Mouse (Mus musculus): ENCODE data around the gene Zrsr1. TPM values are rescaled to one million over a fixed set of nuclear protein-coding genes. Genes with fewer than 3 reads are reported as not detected.

Zrsr1 gene
- polyA plus RNA-seq, 1 experiment from 2014 or later, result 2.4 TPM

DNA sequence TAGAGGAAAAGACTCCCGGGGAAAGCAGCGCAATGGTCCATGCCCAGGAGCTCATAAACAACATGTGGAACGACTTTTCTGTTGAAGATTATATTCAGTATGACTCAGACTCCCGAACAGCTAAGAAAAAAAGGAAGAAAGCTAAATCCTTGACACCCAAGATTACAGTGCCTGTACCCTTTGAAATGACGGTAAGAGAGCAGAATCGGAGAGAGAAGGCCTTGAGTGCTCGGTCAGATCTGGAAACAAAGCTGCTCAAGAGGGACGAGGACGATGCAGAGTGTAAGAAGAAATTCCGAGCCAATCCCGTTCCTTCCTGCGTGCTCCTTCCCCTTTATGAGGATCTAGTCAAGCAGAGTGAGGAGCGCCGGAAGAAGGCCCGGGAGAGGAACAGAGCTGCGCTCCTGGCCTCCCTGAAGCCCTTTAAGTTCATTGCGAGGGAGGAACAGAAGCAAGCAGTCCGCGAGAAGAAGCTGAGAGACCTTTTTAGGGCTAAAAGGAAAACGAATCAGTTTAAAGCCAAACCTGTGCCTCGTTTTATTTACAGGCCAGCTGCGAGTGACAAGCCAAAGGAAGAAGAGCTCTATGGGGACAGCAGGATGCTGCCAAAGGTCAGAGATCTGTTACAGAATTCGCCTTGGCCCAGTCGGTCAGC lies 48.4 kb downstream of the Zrsr1 start:
- H3K36me3 ChIP-seq, result no peaks in the 10 kb centered on the region
- no peak overlapping the region for H3K4me3 ChIP-seq (replicated peaks)
- no peak for ATAC-seq
- no peaks in the 10 kb centered on the region for H3K9me3 ChIP-seq
- 74% methylated on average over 24 of the region's 24 CpGs for WGBS
- no peak overlapping the region for H3K9ac ChIP-seq
- no peaks in the 10 kb centered on the region for H3K4me1 ChIP-seq (replicated peaks)
- H3K27ac ChIP-seq, result no peak overlapping the region
- H3K27me3 ChIP-seq (replicated peaks), result no peaks in the 10 kb centered on the region
- H3K4me2 ChIP-seq (replicated peaks), result no peak overlapping the region

DNA sequence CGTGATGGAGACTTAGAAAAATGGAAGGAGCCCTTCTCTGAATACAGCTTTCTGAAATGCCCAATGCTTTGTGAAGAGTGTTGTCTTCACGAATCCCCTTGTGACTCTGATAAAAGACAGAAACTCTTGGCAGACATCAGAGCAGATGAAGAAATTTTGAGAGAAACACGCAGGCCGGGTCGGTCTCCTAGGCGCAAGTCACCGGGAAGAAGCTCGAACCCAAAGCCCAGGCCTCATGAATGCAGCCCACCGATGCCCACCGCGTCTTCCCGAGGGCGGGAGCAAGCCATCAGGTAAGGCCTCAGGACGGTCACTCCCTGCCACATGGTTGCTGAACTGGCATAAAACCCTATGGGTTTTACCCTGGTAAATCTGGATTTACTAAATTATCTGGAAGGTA lies 49.0 kb downstream of the Zrsr1 start:
- Histone ChIP-seq H3K27ac (no peak overlapping the region), H3K9me3 (no peaks in the 10 kb centered on the region), H3K9ac (no peak overlapping the region), H3K27me3 (replicated peaks) (no peaks in the 10 kb centered on the region), H3K36me3 (no peaks in the 10 kb centered on the region), H3K4me3 (replicated peaks) (no peak overlapping the region), H3K4me2 (replicated peaks) (no peak overlapping the region), H3K4me1 (replicated peaks) (no peaks in the 10 kb centered on the region)
- 93% methylated on average over 14 of the region's 14 CpGs for WGBS
- no peak for ATAC-seq

DNA sequence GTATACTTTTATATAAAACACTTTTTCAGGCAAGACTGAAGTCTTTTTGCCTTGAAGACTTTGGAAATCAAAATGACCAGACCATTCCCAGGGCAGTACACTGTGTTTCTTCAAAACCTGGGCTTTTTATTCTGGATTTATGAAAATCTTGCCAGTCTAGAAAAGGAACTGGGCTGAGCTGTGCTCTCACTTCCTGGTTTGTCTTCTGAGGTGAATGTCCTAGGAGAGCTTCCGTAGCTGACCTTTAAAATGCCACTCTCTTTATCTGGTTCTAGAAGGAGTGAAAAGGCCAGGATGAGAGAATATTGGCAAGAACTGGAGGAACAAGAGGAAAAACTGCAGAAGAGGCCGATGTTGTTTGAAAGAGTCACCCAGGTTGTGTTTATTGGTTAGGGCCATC lies 51.4 kb downstream of the Zrsr1 start:
- Histone ChIP-seq H3K9ac (no peak overlapping the region), H3K9me3 (no peaks in the 10 kb centered on the region), H3K27me3 (replicated peaks) (no peaks in the 10 kb centered on the region), H3K27ac (no peak overlapping the region), H3K36me3 (no peaks in the 10 kb centered on the region), H3K4me1 (replicated peaks) (no peaks in the 10 kb centered on the region), H3K4me2 (replicated peaks) (no peak overlapping the region), H3K4me3 (replicated peaks) (no peak overlapping the region)
- no peak for ATAC-seq
- 90% methylated on average over 2 of the region's 2 CpGs for WGBS

DNA sequence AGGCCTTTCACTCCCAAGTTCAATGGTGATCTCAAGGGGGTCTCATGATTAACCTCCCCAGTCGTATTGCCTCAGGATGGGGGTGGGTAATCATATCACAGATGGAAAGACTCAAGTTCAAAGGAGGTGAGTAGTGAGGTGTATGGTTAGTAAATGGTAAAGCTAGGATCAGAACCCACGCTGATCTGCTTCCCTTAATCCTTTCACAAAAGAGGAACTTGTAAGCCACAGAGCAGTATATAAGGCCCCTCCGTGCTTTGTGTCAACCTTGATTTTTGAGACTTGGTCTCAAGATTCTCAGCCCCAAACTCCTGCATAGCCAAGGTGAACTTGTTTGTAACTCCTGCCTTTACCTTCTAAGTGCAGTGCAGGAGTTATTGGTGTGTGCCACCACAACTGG lies 52.4 kb downstream of the Zrsr1 start:
- no peak overlapping the region for H3K27ac ChIP-seq
- no peak overlapping the region for H3K9ac ChIP-seq
- no peaks in the 10 kb centered on the region for H3K27me3 ChIP-seq (replicated peaks)
- WGBS, result 77% methylated on average over 3 of the region's 3 CpGs
- no peak overlapping the region for H3K4me2 ChIP-seq (replicated peaks)
- H3K36me3 ChIP-seq, result no peaks in the 10 kb centered on the region
- H3K4me3 ChIP-seq (replicated peaks), result no peak overlapping the region
- no peaks in the 10 kb centered on the region for H3K9me3 ChIP-seq
- no peaks in the 10 kb centered on the region for H3K4me1 ChIP-seq (replicated peaks)
- no peak for ATAC-seq

Other genes with a start within 250 kb of the Zrsr1 start
- gene B3gnt2, start 111.0 kb upstream of the Zrsr1 start, polyA plus RNA-seq (2015; fragmentation: Nextera tagmentation; extraction: Ambion mirVana), result 8.8 and 11.9 TPM in 2 replicates
- 13.1 and 16.2 TPM in 2 replicates for gene Gm28048, start 10.1 kb downstream of the Zrsr1 start, polyA plus RNA-seq (2015; fragmentation: Nextera tagmentation; extraction: Ambion mirVana)
- 375 and 384 TPM in 2 replicates for gene Commd1, start 10.4 kb downstream of the Zrsr1 start, polyA plus RNA-seq (2015; fragmentation: Nextera tagmentation; extraction: Ambion mirVana)
- gene Cct4, start 18.5 kb downstream of the Zrsr1 start, polyA plus RNA-seq (2015; fragmentation: Nextera tagmentation; extraction: Ambion mirVana), result 256 and 268 TPM in 2 replicates
- gene Fam161a, start 35.5 kb downstream of the Zrsr1 start, polyA plus RNA-seq (2015; fragmentation: Nextera tagmentation; extraction: Ambion mirVana), result 1.5 and 1.8 TPM in 2 replicates